Mouse (Mus musculus): ENCODE data around the gene Dennd1c.

Gene Dennd1c

DNA sequence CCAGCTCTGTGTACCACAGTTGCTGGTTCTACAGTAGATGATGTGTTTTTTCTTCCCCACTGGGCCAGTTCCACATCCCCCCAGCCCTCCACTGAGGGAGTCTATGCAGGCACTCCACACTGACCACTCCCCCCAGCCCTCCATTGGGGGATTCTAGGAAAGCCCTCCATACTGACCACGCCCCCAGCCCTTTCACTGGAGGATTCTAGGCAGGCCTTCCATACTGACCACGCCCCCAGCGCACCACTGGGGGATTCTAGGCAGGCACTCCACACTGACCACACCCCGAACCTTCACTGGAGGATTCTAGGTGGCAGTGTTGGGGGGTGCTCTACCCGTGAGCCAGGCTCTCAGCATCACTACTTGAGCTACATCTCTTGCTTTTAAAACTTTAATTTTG is 30.9 kb downstream of the Dennd1c start:
- DNase-seq (ENCODE audit: low spot score) = no peak

GRCm38 (mm10) chr17:57041554-57041953 is 36.8 kb downstream of the Dennd1c start, which contains the start of gene Slc25a41:
Gene Slc25a41, minus strand, starts transcription at chr17:57041654.
- DNase-seq (ENCODE audit: low spot score) = no peak

- no peak for DNase-seq (ENCODE audit: low spot score)
Measured at GRCm38 (mm10) chr17:57038978-57039377, 39.3 kb downstream of the Dennd1c start.

- DNase-seq (ENCODE audit: low spot score) = no peak
Measured at GRCm38 (mm10) chr17:57032854-57033253, 45.5 kb downstream of the Dennd1c start.

GRCm38 (mm10) chr17:57031661-57032420 is 46.5 kb downstream of the Dennd1c start:
- DNase-seq (ENCODE audit: low spot score) = peak; percentile 100

DNA sequence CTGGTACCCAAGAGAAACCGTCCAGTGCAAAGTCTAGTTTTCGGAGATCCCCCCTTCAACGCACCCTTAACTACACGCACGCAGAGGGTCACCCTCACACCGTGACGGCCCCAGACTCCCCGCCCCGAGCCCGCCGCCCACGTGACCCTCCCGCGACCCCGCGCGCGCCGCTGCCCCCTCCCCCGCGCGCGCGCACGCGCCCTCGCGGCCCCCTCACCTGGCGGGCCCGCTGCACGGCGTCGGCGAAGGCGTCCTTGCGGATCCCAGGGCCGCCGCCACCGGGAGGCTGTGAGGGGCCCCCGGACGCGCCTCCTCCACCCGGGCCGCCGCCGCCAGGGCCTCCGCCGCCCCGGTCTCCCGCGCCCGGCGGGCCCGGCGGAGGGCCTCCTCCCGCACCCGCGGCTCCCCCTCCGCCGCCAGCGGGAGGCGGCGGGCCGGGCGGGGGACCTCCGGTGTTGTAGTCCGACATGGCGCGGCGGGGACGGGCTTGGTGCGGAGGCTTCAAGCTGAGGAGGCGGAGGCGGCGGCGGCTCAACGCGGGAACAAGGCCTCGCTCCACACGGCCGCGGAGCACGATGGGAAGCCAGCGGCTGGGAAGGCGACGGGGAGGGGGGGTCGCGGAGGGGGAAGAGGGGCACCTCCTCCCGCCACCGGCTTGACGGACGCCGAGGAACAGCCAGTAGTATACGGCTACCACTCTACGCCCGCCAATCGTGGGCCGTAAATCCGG is 47.2 kb downstream of the Dennd1c start, which contains the start of gene Khsrp:
Gene Khsrp (minus strand): TSS at position 592 of the 730 bp plus-strand sequence.
- no peak for DNase-seq (ENCODE audit: low spot score)

DNA sequence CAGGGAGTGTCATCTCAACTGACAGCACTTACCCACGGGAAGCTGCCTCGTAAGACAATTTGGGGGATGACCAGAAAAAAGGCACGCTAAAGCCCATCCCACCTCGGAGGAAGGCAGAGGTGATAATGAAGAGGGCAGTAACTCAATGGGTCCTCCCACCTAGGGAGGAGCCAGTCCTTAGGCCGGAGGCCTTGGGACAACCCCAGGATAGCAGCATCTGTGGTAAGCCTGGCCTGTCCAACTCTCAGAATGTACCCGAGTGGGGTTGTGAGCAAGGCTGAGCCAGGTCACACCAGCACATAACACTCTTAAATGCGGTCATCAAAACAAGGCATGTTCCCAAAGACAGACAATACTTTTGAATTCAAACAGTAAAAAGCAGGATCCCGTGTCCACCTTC is 48.6 kb downstream of the Dennd1c start:
- no peak for DNase-seq (ENCODE audit: low spot score)

- DNase-seq (ENCODE audit: low spot score) = no peak
Measured at GRCm38 (mm10) chr17:57027471-57027870, 50.8 kb downstream of the Dennd1c start.

GRCm38 (mm10) chr17:57020960-57021359 is 57.4 kb downstream of the Dennd1c start:
- DNase-seq (ENCODE audit: low spot score) = no peak

DNA sequence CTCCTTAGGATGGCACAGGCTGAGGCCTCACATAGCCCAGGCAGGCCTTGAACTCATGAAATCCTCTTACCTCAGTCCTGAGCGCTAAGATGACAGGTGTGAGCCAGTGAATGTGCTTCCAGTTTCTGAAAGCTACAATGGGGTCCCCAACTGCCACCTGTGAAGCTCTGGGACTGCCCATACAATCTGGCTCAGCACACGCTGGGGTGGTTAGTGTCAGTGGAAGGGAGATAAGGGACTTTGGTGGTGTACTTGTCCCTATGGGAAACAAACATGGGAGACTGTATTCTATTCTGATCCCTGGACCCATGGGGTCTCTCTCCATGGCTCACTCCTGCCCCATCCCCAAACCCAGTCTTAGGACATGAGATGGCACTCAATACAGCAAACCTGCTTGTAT is 58.6 kb downstream of the Dennd1c start:
- DNase-seq (ENCODE audit: low spot score) = no peak
